Mouse (Mus musculus): ENCODE measurements around the gene Mbnl1. TPM values are rescaled to one million over a fixed set of nuclear protein-coding genes. Genes with fewer than 3 reads are reported as not detected.

Mbnl1 gene
- polyA plus RNA-seq, 1 experiment from 2014 or later, result 70.0 TPM

GRCm38 (mm10) chr3:60516054-60516674 lies 43.5 kb downstream of the Mbnl1 start:
- Histone ChIP-seq H3K9me3 (ENCODE audit: control insufficient read depth, low read length) (no peaks in the 10 kb centered on the region), H3K27me3 (ENCODE audit: control insufficient read depth, insufficient read depth, low read length) (no peaks in the 10 kb centered on the region), H3K4me2 (ENCODE audit: low read depth, severe bottlenecking) (no peak overlapping the region), H3K4me3 (ENCODE audit: low read depth, low read length) (no peak overlapping the region), H3K36me3 (ENCODE audit: control insufficient read depth, insufficient read depth, low read length) (no peaks in the 10 kb centered on the region), H3K27ac (replicated peaks; ENCODE audit: low read depth, low read length) (no peak overlapping the region), H3K9ac (ENCODE audit: low read length) (no peak overlapping the region), H3K4me1 (ENCODE audit: control insufficient read depth, insufficient read depth, low read length) (peaks cover 3% of the 10 kb centered on the region; the same call in 1 of the 2 replicates)
- ATAC-seq (ENCODE audit: insufficient number of reproducible peaks, low FRiP score, low TSS enrichment, low read depth), result no peak
- no peak for DNase-seq (ENCODE audit: low spot score)
- WGBS, result 46% methylated on average over 12 of the region's 12 CpGs

DNA sequence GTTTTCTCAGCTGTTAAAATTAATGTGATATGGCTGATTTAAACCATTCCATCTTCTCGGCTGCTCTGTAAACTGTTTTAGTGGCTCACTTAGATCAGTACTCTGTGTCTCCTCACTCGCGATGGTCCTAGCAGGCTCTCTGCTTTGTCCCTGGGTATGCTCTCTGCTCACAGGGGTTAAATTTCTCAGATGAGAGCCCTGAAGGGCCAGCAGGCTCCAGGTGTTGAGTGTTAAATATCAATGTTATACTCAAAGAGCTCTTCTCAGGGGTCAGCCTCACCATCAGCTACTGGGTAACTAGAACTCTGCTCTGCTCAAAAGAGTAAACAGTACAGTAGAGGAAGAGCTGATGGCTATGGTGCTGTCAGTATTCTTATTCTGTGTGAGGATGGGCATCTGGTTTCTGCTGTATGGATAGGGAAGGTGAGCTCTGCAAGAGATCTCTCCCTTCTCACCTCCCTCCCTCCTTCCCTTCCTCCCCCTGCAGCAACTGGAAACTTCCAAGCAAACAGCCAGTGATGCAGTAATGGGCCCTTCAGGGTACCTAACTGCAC lies 44.7 kb downstream of the Mbnl1 start:
- Histone ChIP-seq H3K9me3 (ENCODE audit: control insufficient read depth, low read length) (no peaks in the 10 kb centered on the region), H3K4me3 (ENCODE audit: low read depth, low read length) (no peak overlapping the region), H3K36me3 (ENCODE audit: control insufficient read depth, insufficient read depth, low read length) (no peaks in the 10 kb centered on the region), H3K27me3 (ENCODE audit: control insufficient read depth, insufficient read depth, low read length) (no peaks in the 10 kb centered on the region), H3K9ac (ENCODE audit: low read length) (no peak overlapping the region), H3K4me1 (ENCODE audit: control insufficient read depth, insufficient read depth, low read length) (peaks cover 3% of the 10 kb centered on the region; the same call in 1 of the 2 replicates), H3K4me2 (ENCODE audit: low read depth, severe bottlenecking) (no peak overlapping the region), H3K27ac (replicated peaks; ENCODE audit: low read depth, low read length) (no peak overlapping the region)
- ATAC-seq (ENCODE audit: insufficient number of reproducible peaks, low FRiP score, low TSS enrichment, low read depth), result no peak
- WGBS, result 39% methylated on average over 3 of the region's 3 CpGs
- DNase-seq (ENCODE audit: low spot score), result no peak

DNA sequence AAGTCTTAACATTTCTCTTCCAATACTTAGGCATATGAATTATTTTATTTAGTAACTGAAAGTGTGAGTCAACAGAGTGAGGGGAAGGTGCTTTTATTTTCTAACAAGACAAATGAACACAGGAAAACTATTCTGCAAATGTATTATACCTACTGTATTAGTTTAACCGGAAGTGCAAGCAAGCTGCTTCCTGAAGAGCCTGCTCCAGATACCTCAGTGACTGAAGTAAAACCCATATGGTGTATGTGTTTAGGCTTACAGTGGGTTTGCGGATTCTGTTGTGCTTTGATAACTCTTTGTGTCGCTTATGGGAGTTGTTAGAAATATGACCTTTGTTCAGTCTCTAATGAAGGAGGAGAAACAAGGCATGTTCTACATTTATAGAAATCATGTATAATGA lies 46.7 kb downstream of the Mbnl1 start:
- Histone ChIP-seq H3K9me3 (ENCODE audit: control insufficient read depth, low read length) (no peaks in the 10 kb centered on the region), H3K9ac (ENCODE audit: low read length) (no peak overlapping the region), H3K27ac (replicated peaks; ENCODE audit: low read depth, low read length) (no peak overlapping the region), H3K4me1 (ENCODE audit: control insufficient read depth, insufficient read depth, low read length) (peaks cover 3% of the 10 kb centered on the region; the same call in 1 of the 2 replicates), H3K36me3 (ENCODE audit: control insufficient read depth, insufficient read depth, low read length) (no peaks in the 10 kb centered on the region), H3K4me2 (ENCODE audit: low read depth, severe bottlenecking) (no peak overlapping the region), H3K4me3 (ENCODE audit: low read depth, low read length) (no peak overlapping the region), H3K27me3 (ENCODE audit: control insufficient read depth, insufficient read depth, low read length) (no peaks in the 10 kb centered on the region)
- no peak for DNase-seq (ENCODE audit: low spot score)
- 73% methylated on average over 3 of the region's 3 CpGs for WGBS
- ATAC-seq (ENCODE audit: insufficient number of reproducible peaks, low FRiP score, low TSS enrichment, low read depth), result no peak

- H3K4me1 ChIP-seq (ENCODE audit: control insufficient read depth, insufficient read depth, low read length), result peaks cover 11% of the 10 kb centered on the region; the same call in 1 of the 2 replicates
- DNase-seq (ENCODE audit: low spot score) (no peak), ATAC-seq (ENCODE audit: insufficient number of reproducible peaks, low FRiP score, low TSS enrichment, low read depth) (no peak)
- no peaks in the 10 kb centered on the region for H3K36me3 ChIP-seq (ENCODE audit: control insufficient read depth, insufficient read depth, low read length)
- no peaks in the 10 kb centered on the region for H3K27me3 ChIP-seq (ENCODE audit: control insufficient read depth, insufficient read depth, low read length)
- H3K9ac ChIP-seq (ENCODE audit: low read length), result no peak overlapping the region
- no peak overlapping the region for H3K27ac ChIP-seq (replicated peaks; ENCODE audit: low read depth, low read length)
- no peaks in the 10 kb centered on the region for H3K9me3 ChIP-seq (ENCODE audit: control insufficient read depth, low read length)
- no peak overlapping the region for H3K4me2 ChIP-seq (ENCODE audit: low read depth, severe bottlenecking)
- WGBS, result 92% methylated on average over 1 of the region's 1 CpGs
- no peak overlapping the region for H3K4me3 ChIP-seq (ENCODE audit: low read depth, low read length)
These were observed 51.5 kb downstream of the Mbnl1 start for GRCm38 (mm10) chr3:60524127-60524526.

- Histone ChIP-seq H3K27me3 (ENCODE audit: control insufficient read depth, insufficient read depth, low read length) (no peaks in the 10 kb centered on the region), H3K27ac (replicated peaks; ENCODE audit: low read depth, low read length) (no peak overlapping the region), H3K4me1 (ENCODE audit: control insufficient read depth, insufficient read depth, low read length) (peaks cover 11% of the 10 kb centered on the region; the same call in 1 of the 2 replicates), H3K9me3 (ENCODE audit: control insufficient read depth, low read length) (no peaks in the 10 kb centered on the region), H3K36me3 (ENCODE audit: control insufficient read depth, insufficient read depth, low read length) (no peaks in the 10 kb centered on the region), H3K9ac (ENCODE audit: low read length) (no peak overlapping the region), H3K4me3 (ENCODE audit: low read depth, low read length) (no peak overlapping the region), H3K4me2 (ENCODE audit: low read depth, severe bottlenecking) (no peak overlapping the region)
- DNase-seq (ENCODE audit: low spot score) (no peak), ATAC-seq (ENCODE audit: insufficient number of reproducible peaks, low FRiP score, low TSS enrichment, low read depth) (no peak)
- 53% methylated on average over 5 of the region's 5 CpGs for WGBS
These were observed 58.7 kb downstream of the Mbnl1 start for GRCm38 (mm10) chr3:60531286-60531685.

- H3K4me1 ChIP-seq (ENCODE audit: control insufficient read depth, insufficient read depth, low read length), result peaks cover 9% of the 10 kb centered on the region; the same call in 1 of the 2 replicates
- no peak overlapping the region for H3K4me2 ChIP-seq (ENCODE audit: low read depth, severe bottlenecking)
- H3K27ac ChIP-seq (replicated peaks; ENCODE audit: low read depth, low read length), result no peak overlapping the region
- H3K9ac ChIP-seq (ENCODE audit: low read length), result no peak overlapping the region
- no peaks in the 10 kb centered on the region for H3K27me3 ChIP-seq (ENCODE audit: control insufficient read depth, insufficient read depth, low read length)
- H3K36me3 ChIP-seq (ENCODE audit: control insufficient read depth, insufficient read depth, low read length), result no peaks in the 10 kb centered on the region
- H3K4me3 ChIP-seq (ENCODE audit: low read depth, low read length), result no peak overlapping the region
- ATAC-seq (ENCODE audit: insufficient number of reproducible peaks, low FRiP score, low TSS enrichment, low read depth) (no peak), DNase-seq (ENCODE audit: low spot score) (no peak)
- H3K9me3 ChIP-seq (ENCODE audit: control insufficient read depth, low read length), result no peaks in the 10 kb centered on the region
- 72% methylated on average over 2 of the region's 2 CpGs for WGBS
These were observed 59.2 kb downstream of the Mbnl1 start for GRCm38 (mm10) chr3:60531826-60532225.

- WGBS, result 76% methylated on average over 3 of the region's 3 CpGs
- Histone ChIP-seq H3K27ac (replicated peaks; ENCODE audit: low read depth, low read length) (no peak overlapping the region), H3K4me3 (ENCODE audit: low read depth, low read length) (no peak overlapping the region), H3K9ac (ENCODE audit: low read length) (no peak overlapping the region), H3K36me3 (ENCODE audit: control insufficient read depth, insufficient read depth, low read length) (no peaks in the 10 kb centered on the region), H3K9me3 (ENCODE audit: control insufficient read depth, low read length) (no peaks in the 10 kb centered on the region), H3K4me1 (ENCODE audit: control insufficient read depth, insufficient read depth, low read length) (no peaks in the 10 kb centered on the region), H3K4me2 (ENCODE audit: low read depth, severe bottlenecking) (no peak overlapping the region), H3K27me3 (ENCODE audit: control insufficient read depth, insufficient read depth, low read length) (no peaks in the 10 kb centered on the region)
- DNase-seq (ENCODE audit: low spot score) (no peak), ATAC-seq (ENCODE audit: insufficient number of reproducible peaks, low FRiP score, low TSS enrichment, low read depth) (no peak)
These were observed 62.6 kb downstream of the Mbnl1 start for GRCm38 (mm10) chr3:60535224-60535623.

GRCm38 (mm10) chr3:60537063-60537462 lies 64.4 kb downstream of the Mbnl1 start:
- H3K4me2 ChIP-seq (ENCODE audit: low read depth, severe bottlenecking), result no peak overlapping the region
- H3K9me3 ChIP-seq (ENCODE audit: control insufficient read depth, low read length), result no peaks in the 10 kb centered on the region
- 81% methylated on average over 2 of the region's 2 CpGs for whole genome bisulfite sequencing
- H3K36me3 ChIP-seq (ENCODE audit: control insufficient read depth, insufficient read depth, low read length), result no peaks in the 10 kb centered on the region
- no peaks in the 10 kb centered on the region for H3K27me3 ChIP-seq (ENCODE audit: control insufficient read depth, insufficient read depth, low read length)
- no peak overlapping the region for H3K4me3 ChIP-seq (ENCODE audit: low read depth, low read length)
- no peak overlapping the region for H3K27ac ChIP-seq (replicated peaks; ENCODE audit: low read depth, low read length)
- ATAC-seq (ENCODE audit: insufficient number of reproducible peaks, low FRiP score, low TSS enrichment, low read depth) (no peak), DNase-seq (ENCODE audit: low spot score) (no peak)
- no peak overlapping the region for H3K9ac ChIP-seq (ENCODE audit: low read length)
- no peaks in the 10 kb centered on the region for H3K4me1 ChIP-seq (ENCODE audit: control insufficient read depth, insufficient read depth, low read length)
